Mouse (Mus musculus): Measurements from ENCODE around the gene Samsn1.

Gene Samsn1

DNA sequence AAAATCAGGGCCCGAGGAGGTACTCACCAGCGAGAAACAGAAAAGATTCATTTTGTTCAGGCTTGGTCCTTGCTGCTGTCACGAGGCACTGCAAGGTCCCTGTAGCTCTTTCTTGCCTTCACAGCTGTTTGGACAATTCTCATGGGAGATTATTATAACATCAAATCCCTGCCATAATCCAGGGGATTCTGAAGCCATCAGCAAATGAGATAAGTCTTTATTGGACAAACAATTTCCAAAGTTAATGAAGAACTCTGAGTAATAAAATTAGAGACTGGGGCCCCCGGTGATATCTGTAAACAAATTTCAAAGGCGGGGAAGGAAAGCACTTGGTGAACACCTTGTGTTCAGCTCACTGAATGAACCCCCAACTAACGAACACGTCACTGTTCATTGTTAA, at the start of gene Samsn1:
Samsn1 (minus strand) TSS at position 101 of the 400 bp plus-strand sequence.
- no peak for DNase-seq

DNA sequence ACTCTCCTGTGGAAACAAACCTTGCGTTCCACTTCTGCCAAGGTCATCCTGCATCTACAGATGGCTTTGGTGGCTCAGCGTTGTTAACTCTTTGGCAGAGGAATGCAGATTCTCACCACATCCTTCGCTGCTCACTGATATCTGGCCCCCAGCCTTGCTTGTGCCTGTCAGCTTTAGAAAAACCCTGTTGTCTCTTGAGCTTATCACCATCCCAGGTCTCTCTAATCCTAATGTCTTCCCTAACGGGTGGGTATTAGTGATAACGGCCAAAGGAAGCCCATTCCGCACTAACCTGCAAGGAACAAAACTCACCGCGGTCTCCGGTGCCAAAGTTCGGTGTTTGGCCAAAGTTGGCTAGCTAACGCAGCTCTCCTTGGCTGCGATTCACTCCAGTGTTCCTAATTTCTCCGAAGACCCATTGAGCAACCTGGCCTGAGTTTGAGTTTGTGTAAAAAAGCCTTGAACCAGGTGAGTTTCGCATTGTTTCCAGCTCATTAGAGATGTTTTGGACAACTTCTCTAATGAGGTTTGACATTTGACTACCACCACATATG, 44.1 kb upstream of the Samsn1 start:
- DNase-seq = no peak

DNA sequence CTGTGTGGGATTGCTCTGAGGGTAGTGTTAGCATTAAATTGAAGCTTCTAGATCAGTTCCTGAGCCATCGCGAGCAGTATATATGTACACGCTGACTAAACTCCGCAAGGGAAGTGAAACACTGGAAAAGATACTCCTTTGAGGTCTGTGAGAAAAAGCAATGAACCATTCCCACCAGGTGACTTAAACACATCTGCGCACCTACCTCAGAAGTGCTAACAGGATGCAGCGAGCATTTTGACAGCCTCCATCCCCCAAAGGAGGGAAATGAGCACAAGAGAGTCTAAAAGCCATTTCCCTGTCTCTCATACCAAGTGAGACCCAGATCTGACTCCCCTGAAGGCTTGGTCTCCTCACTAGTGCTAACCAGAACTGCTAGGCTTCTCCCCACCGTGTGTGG, 32.9 kb upstream of the Samsn1 start:
- no peak for DNase-seq

DNA sequence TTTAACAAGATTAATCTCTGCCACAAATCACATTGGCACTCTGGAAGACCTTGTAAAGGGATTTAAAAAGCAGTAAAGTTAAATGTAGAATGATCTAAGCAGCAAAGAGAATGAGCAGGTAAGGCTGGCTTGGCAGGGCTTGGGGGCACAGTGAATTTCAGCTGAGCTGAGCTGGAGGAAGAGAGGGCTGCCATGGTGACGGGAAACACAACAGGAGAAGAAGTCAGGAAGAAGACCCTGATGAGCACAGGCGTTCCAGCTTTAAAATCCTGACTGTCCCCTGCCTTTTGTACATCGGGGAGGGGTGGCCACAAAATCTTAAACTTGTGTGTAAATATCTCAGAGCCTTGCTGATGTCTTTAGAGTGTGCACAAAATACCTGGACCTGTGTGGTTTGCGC, 32.0 kb upstream of the Samsn1 start:
- no peak for DNase-seq

DNA sequence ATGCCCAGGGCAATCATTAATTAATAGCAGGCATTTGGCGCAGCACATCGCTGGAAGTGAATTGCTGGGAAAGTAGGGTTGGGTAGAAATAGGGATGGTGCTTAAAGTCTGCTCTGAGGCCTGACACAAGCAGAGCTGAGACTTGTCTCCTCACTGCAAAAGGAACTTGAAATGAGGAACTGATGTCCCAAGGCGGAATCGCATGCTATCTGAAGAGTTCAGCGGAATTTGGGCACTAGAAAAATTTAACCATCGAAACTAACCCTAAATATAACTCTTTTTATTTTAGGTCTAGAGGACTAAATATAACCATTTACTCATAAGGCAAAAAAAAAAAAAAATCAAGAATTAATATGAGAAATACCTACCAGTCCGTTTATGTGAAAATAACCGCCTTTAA, 31.5 kb upstream of the Samsn1 start:
- no peak for DNase-seq

DNA sequence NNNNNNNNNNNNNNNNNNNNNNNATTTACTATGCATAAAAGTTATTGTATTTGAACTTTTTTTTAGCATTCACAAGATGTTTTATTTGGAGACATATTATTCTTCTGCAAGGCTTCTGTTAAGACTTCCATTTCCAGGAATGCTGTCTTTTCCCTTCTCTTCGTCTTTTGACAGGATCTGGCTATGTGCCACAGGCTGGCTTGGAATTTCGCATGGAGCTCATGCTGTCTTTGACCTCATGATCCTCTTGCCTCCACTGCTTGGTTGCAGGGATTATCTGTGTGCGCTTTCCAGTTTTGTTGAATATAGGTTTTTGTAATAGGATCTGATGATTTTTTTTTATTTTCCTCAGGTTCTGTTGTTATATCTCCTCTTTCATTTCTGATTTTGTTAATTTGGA, 25.0 kb upstream of the Samsn1 start:
- no peak for DNase-seq

DNA sequence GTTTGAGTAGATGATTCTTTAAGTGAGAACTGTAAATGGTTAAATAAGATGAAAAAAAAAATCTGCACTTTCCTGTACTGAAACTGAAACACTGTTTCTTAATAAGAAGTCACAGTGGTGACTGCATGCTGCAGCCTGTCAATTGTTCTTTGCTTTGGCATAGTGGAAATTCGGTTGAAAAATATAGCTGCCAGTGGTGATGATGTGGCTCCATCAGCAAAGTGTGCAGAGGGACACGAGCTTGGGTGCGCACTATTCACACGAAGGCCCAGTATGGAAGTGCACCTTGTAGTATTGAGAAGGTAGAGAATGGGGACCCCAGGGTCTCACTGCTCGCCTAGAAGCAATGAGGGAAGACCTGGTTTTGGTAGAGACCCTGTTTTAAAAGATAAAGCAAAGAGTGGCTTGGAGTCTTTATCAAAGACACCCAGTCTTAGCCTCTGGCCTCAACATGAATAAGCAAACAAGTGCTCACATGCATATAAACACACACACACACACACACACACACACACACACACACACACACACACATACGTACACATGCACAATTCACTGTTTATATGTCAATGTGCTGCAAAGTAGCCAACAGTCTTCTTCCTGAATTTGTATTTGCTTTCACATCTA, 18.4 kb upstream of the Samsn1 start:
- no peak for DNase-seq

DNA sequence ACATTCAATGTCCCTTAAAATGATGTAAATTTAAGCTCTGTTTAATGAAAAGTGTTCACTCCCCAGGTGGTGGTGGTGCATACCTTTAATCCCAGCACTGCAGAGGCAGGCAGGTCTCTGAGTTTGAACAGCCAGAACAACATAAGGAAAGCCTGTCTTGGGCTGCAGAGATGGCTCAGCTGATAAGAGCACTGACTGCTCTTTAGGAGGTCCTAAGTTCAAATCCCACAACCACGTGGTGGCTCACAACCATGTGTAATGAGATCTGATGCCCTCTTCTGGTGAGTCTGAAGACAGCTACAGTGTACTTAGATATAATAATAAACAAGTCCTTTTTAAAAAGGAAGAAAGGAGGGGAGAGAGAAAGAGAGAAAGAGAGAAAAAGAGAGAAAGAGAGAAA, 2.9 kb downstream of the Samsn1 start:
- DNase-seq = no peak

DNA sequence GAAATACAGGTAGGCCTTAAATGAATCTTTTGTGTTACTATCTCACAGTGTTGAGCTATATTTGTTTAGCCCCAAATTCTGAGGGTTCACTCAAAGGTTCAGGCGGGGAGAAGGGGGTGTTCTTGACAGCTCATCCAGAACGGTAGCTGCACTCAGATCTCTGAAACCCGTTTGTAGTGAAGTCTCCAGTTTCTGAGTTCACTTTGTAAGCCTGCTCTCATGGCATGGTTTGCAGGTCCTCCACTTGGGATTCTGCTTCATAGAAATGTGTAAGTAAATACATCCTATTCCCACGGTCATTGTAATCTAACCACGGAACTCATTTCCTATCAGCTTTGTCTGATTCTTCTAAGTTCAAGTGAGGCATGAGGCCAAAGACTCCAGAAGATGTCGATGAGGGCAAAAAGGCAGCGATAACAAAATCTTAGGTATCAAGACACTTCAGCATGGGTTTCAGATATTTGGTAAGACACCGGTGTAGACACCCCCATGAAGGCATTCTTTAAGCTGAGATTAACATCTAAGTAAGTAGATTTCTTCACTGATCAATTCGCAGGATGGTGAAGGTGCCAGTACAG, 18.2 kb downstream of the Samsn1 start:
- no peak for DNase-seq

DNA sequence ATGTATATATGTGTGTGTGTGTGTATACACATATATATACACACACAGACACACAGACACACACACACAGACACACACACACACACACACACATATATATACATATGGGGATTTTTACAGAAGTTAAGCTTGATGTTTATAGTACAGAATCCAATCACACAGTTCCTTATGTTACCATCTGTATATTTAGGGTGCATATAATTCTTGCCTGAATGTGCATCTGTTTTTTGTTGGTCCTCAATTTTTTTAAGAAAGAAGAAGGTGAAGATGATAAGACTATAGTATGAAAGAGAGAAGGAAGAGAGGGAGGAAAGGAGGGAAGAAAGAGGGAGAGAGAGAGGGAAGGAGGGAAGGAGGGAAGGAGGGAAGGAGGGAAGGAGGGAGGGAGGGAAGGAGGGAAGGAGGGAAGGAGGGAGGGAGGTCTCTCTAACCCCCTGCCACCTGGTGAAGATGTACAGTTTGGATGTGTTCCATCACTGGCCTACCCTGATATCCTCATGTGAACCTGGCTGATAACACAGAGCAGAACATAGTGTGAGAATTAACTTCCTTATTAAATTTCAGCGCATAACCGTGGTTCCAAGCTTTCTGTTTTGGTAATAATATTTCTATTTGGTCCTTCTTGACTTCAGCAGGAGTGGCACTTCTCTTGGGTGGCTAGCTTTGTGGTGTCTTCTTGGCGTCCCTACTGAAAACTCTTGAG, 19.1 kb downstream of the Samsn1 start:
- no peak for DNase-seq

DNA sequence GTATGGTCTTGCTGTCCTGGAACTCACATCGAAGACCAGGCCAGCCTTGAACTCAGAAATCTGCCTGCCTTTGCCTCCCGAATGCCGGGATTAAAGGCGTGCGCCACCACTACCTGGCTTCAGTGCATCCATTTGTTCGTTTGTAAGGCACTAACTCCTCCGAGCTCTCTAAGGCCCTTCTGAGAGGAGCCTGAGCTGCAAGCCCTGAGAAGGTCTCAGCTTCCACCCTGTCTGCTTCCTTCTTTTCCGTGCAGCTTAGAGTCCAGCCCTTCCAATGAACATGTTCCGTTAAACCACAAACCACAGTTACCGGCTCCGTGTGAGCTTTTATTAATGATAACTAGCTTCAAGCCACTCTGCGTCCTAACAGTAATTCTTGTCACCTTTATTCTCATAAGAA, 19.8 kb downstream of the Samsn1 start:
- DNase-seq = no peak

DNA sequence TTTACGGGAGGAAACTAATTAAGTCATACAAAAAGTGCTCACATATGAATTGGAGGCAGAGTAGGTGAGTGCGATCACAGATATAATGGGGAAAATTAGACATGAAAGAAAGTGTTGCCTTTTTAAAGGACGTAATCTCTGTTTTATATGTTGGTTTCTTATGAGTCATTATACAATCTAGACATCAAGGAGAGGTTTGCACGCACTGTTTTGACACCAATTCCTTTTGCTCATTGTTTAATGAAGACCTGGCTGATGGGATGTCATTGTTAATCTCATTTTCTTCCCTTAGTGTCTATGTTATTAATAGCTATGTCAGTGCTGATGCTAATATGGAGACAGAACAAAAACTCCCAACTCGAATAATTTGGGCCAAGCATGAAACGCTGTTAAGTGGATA, 20.3 kb downstream of the Samsn1 start:
- DNase-seq = no peak

DNA sequence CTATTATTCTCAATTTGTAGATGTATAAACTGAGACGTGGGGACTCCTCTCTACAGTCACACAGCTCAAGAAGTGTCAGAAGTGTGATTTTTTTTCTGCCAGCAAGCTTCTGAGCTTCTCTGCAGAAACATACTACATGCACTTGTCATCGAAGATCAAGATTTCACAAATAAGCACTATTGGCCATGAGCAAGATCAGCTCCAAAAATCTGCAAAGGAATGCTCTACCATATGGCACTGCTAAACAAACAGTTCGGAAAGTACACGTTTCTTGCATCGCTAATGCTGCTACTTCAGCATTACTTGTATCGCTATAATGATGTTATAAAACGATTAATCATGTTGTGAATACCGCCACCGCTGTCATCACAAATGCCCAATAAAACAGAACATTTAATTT, 22.0 kb downstream of the Samsn1 start:
- no peak for DNase-seq

DNA sequence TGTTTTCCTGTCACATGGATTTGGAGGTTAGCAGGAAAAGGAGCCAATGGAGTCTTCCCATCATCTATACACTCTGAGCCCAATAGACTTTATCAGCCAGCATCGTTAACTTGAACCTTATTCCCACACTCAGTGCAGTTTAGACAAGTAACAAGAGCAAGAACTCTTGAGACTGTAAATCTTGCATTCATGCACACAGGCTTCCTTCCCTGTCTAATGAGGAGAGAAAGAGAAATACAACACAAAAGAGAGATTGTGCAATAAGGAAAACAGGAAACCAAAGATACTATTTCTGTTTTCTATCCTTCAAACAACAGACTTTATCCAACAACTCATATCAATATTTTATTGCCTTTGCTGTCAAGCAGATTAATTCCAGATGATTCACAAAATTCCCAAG, 31.9 kb downstream of the Samsn1 start:
- DNase-seq = no peak

DNA sequence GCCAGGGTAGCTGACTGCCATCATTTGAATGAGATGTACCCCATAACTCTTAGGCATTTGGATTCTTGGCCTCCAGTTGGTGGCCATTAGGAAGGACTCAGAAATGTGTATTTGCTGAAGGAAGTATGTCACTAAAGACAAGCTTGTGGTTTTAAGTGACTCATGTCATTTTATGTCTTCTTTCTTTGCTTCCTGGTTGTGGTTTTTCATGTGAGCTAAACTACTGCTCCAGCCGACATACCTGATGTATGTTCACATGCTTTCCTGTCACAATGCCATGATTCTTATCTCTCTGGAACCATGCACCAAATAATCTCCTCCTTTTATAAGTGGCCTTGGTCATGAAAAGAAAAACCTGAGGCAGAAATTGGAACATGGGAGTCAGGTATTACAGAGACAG, 38.2 kb downstream of the Samsn1 start:
- no peak for DNase-seq

DNA sequence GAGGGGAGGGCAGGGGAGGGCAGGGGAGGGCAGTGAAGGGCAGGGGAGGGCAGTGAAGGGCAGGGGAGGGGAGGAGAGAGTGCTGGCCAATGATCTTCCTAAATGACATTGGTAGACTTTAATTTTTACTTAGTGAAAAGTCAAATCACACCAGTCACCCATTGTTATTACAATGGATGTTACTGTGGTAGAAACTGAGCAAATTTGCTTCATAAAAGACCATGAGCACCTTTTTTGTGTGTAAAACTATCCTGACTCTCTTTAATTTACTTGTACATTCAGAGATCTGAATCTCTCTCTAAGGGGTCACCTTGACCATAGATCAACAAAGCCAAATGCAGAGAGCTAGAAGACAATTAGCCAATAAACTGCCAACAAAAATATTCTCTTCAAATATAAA, 42.7 kb downstream of the Samsn1 start:
- DNase-seq = no peak

DNA sequence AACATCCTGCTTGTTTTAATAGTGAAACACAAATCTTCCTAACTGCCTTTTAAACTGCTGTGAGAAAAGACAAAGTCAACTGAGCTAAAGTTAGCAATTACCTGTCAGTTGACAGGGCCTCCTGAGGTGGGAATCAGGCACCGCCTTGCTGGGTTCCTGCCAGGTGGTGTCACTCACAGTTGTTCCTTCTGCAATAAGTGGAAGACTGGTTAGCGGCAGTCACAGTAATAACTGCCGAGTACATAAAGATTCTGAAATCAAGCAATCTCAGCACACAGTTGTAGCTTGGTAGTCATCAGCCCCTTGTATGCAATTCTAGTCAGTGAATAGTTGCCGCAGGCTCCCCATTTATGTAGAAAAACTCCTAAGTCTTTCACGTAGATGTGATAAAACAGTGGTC, 44.3 kb downstream of the Samsn1 start:
- DNase-seq = no peak

DNA sequence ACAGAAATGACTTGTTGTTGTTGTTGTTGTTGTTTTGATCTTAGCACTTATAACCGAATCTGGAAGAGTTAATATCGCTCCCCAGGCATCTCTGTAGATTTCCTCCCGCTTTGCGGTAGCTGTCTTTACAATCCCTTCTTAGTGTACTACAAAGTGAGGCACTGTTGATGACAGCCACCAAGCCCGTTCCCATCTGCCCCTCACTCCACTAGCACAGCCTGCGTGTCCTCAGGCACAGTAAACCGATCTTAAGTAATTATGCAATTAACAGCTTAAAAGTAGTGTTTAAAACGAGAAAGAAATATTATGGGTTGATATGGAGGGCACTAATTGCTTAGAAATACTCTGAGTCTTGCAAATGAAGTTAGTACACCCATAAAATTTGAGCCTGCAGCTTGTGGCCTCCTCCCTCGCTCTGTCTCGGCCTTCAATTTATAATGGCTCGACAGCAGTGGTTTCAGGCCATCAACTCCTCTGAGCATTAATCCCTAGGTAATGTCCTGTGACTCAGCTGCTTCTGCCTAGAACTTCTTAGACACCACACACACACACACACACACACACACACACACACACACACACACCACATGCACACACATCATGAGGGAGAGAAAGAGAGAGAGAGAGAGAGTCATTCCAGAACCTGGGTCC, 46.3 kb downstream of the Samsn1 start:
- no peak for DNase-seq

DNA sequence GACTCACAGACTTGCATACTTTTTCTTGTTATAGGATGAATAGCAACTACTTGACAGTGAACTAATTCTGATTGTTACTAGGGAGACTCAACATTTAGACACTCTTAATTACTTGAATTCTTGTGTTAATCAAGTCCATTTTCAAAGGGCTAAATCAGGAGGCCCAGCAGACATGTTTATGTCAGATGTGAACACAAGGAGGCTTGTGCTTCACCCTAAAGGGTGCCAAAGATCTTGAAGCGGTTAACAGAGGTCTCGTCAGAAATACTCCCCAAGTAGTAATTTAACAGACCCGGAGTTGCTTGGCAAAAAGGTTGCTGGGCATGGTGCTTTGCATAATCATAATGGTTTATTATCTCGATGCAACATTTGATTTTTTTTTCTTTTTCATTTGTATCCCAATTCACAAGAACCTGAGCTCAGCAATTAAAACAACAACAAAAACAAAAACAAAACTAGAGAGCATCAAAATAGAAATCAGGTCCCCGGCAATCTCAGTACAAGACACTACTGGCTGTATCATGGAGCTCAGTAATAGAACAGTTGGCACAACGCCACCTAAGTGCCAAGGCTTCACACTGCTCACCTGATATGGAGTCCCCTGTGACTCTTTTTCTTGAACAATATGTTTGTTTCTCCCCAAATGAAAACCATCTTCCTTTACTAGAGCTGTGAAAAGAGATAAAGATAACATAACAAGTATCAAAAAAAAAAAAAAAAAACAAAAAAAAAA, 51.6 kb downstream of the Samsn1 start:
- no peak for DNase-seq

DNA sequence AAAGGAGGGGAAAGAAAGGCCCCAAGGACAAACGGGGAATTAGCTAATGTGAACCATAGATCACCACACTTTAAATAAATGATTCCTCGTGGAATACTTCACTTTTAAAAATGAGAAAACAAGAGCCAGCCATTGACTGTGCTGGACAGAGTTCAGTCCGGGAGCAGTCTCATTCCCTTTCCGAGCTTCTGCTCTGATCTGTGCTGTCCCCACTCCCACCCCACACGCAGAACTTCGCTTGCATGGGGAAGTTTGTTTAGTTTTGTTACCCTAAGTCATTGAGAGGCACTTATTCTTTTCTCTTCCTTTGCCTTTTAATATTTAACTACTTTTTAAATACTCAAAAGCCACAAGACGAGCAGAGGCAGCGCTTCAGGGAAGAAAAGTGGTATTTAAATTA, 60.1 kb downstream of the Samsn1 start:
- no peak for DNase-seq

DNA sequence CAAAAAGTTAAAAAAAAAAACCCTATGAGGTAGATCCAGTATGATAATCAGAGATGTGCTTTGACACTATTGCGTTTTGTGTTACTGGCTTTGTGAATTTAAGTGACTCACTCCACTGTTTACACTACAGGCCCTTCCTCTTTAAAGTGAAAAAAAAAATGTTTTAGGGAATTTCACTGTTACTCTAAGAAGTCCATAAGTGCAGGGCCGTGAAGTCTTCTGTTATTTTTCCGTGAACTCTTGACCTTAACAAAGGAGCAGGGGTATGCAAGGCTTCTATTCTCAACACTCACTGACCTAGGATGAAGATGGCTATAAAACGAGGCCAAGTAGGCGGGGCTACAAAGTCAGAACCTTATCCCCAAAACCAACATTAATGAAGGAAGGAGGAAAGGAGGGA, 60.6 kb downstream of the Samsn1 start:
- no peak for DNase-seq

DNA sequence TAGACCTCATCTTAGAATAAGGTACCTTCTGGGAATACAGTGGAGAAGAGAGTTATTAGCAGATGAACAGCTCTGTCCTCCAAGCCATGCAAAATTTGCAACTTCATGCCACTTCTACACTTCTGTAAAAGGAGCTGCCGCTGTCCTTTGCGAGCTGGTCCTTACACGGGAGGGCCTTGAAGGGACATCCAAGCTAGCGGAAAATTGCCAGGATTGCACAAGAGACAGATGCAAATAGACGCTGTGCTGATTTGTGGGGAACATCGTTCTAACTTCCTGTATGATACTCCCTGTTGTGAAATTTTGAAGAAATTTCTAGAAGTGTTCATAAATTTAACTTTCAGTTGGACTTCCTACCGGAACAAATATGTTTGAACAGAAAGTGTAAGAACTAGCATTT, 61.0 kb downstream of the Samsn1 start:
- DNase-seq = no peak

DNA sequence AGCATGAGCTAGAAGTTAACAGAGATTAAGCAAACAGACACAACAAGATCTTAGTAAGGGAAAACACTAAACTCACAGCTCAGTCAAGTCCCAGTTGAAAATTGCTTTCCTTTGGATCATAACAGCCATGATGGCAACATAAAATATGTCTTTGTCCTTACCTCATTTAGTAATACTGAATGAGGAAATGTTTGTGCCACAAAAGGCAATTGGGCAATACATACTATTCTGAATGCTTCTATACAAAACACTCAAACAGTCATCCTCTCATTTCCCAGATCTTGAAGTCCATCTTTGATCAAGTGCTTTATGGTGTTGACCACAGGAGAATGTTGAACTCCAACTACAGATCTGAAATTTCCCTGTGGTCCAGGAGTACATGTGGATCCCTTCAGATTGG, 88.7 kb downstream of the Samsn1 start:
- DNase-seq = no peak
